Mouse (Mus musculus) gastrocnemius, adult 2 months (tissue): ENCODE measurements at regions not wholly inside any gene's neighbourhood (a gene's known extent, or its start where the extent isn't known, plus 50 kb on each side); places are given as distances from the start of the nearest gene placed in this dataset.
"Not testable (repeated sequence)": the region's sequence is repeated elsewhere in the genome, so short reads cannot be mapped to it uniquely, and the experiment has no call there.

Experiments used
- DNase-seq: peaks from one replicate; pipeline ENCODE4 v3.0.0; 2022
- H3K27ac ChIP-seq: fragments of 200-600 bp; 2 replicates; pipeline ENCODE4 v1.8.1; 2022; ENCODE audit warnings: mild to moderate bottlenecking
- H3K4me3 ChIP-seq: fragments of 200-600 bp; 2 replicates; pipeline ENCODE4 v1.8.1; 2022; ENCODE audit warnings: mild to moderate bottlenecking, moderate library complexity
- CTCF ChIP-seq: fragments of 200-600 bp; IDR thresholded peaks from 2 replicates; pipeline ENCODE4 v1.8.1; 2022; ENCODE audit warnings: antibody characterized with exemption, mild to moderate bottlenecking, moderate library complexity
- intact Hi-C: fragments of 180-260 bp; cut with DNase I; formaldehyde crosslinking; loops from one replicate; pipeline ENCODE4 v1.15.1; 2025

DNA sequence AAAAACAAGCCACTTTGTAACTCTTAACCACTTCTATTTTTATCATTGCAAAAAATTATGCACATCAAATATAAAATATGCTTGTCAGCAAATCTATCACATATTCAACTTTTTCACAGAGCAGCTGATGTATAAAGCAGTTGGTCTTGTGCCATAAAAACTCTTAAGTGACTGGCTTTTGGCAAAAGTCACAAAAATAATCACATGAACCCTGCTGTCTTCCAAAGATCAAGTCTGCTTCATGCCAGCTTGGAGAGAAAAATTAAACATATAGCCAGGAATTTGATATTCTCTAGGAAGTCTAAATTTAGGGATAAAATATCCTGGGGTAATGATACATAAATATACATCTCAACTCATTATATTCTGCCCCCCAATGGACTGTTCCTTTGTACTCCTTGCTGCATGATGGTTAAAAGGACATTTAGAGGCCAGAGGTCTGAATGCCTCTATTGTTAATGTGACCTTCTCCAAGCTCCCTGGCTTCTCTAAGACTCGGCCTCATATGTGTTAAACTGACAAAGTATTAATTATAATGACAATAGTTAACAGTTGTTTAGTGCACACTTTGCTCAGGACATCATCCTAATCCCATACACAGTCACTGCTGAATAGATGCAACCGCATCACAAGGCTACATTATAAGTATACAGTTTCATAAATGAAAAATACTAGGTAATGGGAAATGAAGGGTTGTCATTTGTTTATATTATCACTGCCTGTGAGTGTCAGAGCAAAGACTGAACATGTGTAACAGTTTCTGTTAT lies 422.9 kb upstream of the Hs3st1 start:
- Histone ChIP-seq H3K27ac (no peak overlapping the region), H3K4me3 (no peak overlapping the region)
- DNase-seq = no peak
- no peak for TF ChIP-seq CTCF
- intact Hi-C loops = no loop called here

DNA sequence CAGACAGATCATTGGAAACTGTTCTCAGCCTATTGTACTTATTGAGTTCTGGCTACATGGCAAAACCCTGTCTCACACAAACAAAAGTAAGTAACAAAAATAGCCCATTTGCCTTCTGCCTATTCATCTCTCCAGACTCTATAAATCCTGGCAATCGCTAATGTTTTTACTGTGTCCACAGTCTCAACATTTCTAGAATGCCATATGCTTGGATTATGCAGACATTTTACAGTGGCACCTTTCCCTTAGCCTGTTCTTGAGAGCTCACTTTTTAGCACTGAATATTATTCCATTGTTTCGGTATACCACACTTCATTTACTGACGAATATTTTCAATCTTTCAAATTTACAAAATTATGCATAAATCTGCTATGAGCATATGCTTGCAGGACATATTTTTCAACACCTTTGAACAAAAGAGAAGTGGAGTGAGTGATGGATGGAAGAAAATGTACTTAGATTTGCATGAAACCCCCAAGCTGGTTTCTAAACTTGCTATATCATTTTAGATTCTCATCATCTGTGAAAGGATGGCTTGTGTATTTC lies 381.5 kb upstream of the Hs3st1 start:
- intact Hi-C loops = no loop called here
- DNase-seq = no peak

DNA sequence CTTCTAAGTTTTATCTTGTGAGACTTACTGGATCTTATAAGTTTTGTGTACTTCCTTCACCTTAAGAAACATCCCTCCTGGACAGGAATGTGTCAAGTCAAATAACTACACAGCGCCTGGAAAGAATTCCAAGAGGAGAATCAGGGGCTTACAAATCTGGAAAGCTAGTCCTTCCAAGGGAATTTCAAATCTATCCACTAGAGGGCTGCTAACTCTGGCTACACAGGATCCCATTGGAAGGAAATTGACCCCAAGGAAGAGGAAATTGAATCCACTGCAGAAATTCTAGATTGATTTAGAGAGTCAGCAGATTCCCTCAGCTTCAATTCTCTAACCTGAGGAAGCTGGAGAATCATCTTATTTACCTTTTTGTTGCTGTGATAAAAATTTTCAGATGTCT lies 369.1 kb upstream of the Hs3st1 start:
- Histone ChIP-seq H3K4me3 (no peak overlapping the region), H3K27ac (no peak overlapping the region)
- intact Hi-C loops = no loop called here
- DNase-seq = no peak
- no peak for TF ChIP-seq CTCF

More for the DNA sequence above, 381.5 kb upstream of the Hs3st1 start:
- Histone ChIP-seq H3K4me3 (no peak overlapping the region), H3K27ac (no peak overlapping the region)
- no peak for TF ChIP-seq CTCF

DNA sequence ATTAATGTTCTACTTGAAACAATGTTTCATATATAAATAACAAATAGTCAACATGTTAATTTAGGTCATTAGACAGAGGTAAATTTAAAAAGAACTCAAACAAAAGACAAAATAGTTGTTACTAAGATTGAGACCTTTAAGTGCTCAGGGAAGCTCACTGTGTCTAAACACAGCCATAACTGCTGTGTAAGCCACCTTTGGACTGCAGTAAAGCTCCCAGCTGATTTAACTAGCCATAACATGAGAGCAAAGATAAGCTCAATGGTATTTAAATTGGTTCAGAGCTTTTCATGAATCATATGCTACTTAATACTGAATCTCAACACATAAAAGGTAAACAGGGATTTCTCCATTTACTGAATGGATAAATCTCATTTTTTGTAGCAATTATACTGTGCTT lies 361.6 kb upstream of the Hs3st1 start:
- no peak overlapping the region for H3K4me3 ChIP-seq
- TF ChIP-seq CTCF = no peak
- intact Hi-C loops = no loop called here

DNA sequence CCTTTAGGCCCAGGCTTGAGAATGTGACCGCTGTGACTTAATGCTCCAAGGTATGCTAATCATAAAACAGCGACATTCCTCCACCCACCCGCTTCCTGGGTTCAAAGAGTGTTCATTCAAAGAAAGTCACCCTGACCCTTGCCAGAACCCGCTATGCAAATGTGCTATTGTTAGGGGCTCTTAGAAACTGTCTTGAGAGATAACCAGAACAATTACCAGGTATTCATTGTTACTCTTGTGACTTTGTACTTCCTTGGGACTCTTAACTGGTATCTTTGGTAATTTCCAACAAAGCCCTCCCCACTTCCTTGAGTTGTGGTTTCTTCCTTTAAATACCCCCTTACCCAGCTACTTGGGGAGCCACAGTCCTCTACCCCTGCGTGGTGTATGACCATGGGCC lies 334.3 kb upstream of the Hs3st1 start:
- DNase-seq, H3K27ac ChIP-seq, H3K4me3 ChIP-seq, intact Hi-C loops: not testable (repeated sequence)

More for the DNA sequence above, 361.6 kb upstream of the Hs3st1 start:
- no peak overlapping the region for H3K27ac ChIP-seq
- no peak for DNase-seq

DNA sequence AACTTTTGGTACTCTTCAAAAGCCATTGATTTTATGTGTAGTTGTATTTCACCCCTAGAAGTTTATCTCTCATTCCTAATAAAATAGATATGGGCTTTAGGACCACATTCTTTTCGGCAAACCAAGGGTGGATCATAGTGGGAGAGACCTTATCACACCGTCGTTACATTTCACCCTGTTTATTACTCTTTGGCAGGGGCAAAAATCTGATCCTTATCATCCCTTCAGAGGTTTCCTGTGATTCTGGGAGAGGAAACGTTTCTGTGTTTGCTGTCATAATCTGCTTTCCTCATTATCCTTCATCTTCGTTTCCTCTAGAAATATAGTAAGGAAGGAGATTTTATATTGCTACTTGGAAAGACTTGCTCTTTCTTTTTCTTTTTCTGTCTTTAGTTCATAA lies 290.0 kb upstream of the Hs3st1 start:
- DNase-seq = no peak
- Histone ChIP-seq H3K27ac (no peak overlapping the region), H3K4me3 (no peak overlapping the region)
- intact Hi-C loops = no loop called here
- TF ChIP-seq CTCF = no peak

DNA sequence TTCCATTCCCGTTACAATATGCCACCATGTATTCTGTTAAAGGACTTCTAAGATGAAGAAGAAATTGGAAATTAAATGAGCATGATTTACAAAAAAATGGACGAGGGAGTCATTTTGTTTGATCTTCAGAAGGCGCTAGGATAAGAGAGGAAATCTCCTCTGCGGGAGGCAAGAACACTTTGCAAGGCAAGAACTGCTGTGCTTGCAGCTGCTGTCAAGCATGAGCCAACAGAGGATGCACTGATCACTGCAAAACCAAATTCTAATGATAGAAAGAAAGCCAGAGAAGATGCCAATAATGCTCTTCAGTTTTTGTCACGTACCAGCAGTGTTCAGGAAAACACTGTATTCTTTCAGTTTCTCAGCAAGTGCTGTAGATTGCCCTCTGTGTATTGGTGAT lies 279.2 kb upstream of the Hs3st1 start:
- no peak for TF ChIP-seq CTCF
- no peak for DNase-seq
- Histone ChIP-seq H3K27ac (no peak overlapping the region), H3K4me3 (no peak overlapping the region)
- intact Hi-C loops = no loop called here

DNA sequence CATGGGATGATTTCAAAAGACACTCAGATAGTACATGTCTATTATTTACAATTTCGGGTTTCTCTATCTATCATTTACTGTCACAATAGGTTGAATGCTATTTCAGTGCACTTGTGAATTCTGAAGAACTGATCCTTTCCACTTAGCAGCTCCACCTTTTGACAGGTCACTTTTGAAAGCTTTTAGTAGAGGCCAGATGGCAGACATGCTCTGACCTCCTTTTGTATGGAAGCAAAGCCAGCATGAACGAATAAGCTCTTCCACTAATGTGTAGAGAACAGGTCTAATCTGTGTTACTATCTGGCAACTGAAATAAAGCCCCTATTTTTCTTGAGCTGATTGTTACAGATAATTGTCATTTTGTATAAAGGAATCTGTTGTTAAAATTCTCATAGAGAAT lies 278.4 kb upstream of the Hs3st1 start:
- no peak for TF ChIP-seq CTCF
- DNase-seq = no peak
- no peak overlapping the region for H3K4me3 ChIP-seq
- intact Hi-C loops = no loop called here
- H3K27ac ChIP-seq = no peak overlapping the region

DNA sequence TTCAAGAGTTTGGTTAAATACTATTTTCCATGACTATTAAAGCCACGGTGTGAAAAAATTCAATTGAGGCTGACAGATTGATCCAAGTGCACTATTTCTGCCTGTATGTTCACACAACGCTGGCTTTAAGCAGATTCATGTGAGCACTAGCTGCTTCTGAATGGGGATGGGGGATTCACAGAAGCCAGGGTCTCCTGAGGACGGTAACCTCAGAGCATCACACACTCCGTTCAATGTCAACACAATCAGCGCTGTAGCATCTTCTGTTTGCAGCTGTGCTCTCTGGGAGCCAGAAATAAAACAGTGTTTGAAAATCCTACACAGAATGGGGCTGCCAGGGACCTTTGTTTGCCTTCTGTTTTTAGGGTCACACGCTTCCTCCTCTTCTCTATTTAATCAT lies 275.0 kb upstream of the Hs3st1 start:
- intact Hi-C loops = no loop called here
- no peak for DNase-seq
- Histone ChIP-seq H3K4me3 (no peak overlapping the region), H3K27ac (no peak overlapping the region)
- no peak for TF ChIP-seq CTCF

DNA sequence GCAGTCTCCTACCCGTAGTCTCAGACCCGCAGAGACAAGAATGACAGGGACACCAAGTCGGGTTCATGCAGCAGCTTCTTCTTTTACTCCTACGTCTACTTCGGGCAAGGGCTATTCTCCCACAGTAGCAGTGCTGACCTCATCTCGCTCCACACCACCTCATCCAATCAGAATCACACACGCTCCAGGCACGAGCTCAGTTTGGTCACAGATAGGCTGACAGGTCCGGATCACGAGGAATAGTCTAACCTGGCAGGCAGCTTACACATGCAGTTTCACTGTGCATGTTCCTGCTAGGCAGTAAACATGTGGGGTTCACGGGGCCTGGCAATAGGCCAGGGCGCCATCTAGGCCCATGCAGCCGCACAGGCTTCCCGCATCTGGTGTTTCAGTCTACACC lies 260.7 kb upstream of the Hs3st1 start:
- TF ChIP-seq CTCF = no peak
- intact Hi-C loops = no loop called here
- H3K27ac ChIP-seq = no peak overlapping the region
- DNase-seq = no peak
- no peak overlapping the region for H3K4me3 ChIP-seq

DNA sequence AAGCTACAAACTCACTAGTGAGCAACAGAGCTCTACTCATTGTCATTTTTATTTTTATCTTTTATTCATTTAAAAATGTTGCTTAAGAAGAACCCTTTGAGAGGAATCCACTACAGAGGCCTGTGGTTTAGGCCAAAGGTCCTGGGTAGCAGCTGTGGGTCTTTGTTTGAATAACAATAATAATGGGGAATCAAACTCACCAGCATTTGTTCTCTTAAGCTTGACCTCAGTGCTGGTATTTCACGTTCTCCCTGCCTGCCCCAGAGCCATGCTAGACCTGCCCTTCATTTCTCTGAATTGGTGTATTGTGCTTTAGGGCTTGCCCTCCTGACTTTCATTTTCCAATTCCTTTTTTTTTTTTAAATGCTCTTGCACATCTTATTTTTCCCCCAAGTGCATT lies 232.8 kb upstream of the Hs3st1 start:
- Histone ChIP-seq H3K27ac (no peak overlapping the region), H3K4me3 (no peak overlapping the region)
- TF ChIP-seq CTCF = no peak
- no peak for DNase-seq
- intact Hi-C loops = no loop called here

DNA sequence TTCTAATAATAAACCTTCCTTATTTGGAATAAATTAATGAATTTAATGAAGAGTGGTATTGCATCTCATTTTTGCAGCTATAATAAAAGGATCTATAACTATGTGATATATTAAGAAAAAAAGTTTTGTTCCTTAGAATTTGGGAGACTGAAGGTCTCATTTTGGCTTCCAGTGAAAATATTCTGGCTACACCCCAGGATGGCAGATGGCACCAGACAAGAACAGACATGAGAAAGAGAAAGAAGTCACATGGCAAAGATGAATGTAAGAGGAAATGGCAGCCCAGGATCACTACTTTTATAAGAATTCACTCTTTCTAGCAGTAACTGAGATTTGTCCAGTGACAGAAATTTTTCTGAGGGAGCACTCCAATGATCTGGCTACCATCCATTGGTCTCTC lies 209.1 kb upstream of the Hs3st1 start:
- intact Hi-C loops = loop anchor here (5.0 kb wide), 1 partner anchor 1182 kb away; no protein-coding TSS in a partner anchor
- H3K27ac ChIP-seq = no peak overlapping the region
- no peak for TF ChIP-seq CTCF
- DNase-seq = no peak
- no peak overlapping the region for H3K4me3 ChIP-seq

DNA sequence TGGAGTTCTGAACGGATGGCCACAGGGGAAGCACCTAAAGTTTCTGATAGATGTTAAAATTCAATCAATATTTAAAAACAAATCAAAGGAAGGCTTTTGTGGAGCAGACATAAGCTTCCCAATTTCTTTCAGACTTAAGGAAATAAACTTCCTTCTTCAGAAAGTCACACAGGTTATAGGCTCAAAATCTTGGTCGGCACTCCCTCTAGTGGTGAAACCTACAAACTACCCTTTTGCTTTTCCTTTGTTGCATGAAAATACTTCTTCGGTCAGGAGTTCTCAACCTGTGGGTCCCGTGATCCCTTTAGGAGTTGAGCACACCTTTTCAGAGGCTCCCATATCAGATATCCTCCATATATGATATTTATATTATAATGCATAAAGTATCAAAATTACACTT lies 205.7 kb upstream of the Hs3st1 start:
- no peak for DNase-seq
- TF ChIP-seq CTCF = peak; percentile 60
- intact Hi-C loops = loop anchor here (5.0 kb wide), 1 partner anchor 1179 kb away; no protein-coding TSS in a partner anchor
- Histone ChIP-seq H3K27ac (no peak overlapping the region), H3K4me3 (no peak overlapping the region)

DNA sequence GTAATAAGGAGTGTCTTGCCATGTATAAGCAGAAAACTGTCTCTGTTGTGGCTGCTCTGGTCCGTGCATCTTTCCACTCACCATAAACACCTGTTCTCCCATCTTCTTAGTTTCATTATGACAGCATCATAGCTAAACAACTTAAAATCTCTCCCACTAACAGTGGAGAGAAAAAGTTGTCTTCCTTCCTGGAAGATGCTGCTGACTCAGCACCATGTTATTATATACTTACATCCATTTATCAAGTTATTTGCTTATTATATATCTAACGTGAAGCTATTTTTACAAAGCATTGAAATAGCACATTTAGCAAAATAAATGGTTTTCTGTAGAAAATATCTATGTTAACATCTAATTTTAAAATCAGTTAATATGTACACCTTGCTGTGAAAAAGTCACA lies 180.3 kb upstream of the Hs3st1 start:
- DNase-seq = no peak
- intact Hi-C loops = no loop called here
- Histone ChIP-seq H3K4me3 (no peak overlapping the region), H3K27ac (no peak overlapping the region)
- no peak for TF ChIP-seq CTCF
